Mouse (Mus musculus): ENCODE data around the gene Rab7.

The Rab7 gene

GRCm38 (mm10) chr6:88044577-88045405, at the start of gene Rab7:
Gene Rab7 (minus strand): TSS chr6:88045270.
- peak; percentile 84 for DNase-seq (ENCODE audit: low spot score)

DNA sequence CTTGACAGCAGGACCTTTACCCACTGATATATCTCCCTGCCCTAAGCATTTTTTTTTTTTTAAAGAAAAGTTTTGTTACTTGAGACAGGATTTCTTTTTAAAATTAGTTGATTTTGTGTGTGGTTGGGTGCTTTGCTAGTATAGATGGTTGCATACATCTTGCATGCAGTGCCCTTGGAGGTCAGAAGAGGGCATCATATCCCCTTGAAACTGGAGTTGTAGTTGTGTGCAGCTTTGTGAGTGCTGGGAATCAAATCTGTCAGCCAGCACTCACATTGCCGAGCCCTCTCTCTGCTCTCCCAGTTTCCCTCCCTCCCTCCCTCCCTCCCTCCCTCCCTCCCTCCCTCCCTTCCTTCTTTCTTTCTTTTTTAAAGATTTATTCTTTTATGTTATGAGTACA, 43.9 kb upstream of the Rab7 start:
- DNase-seq (ENCODE audit: low spot score) = no peak

- peak; percentile 98 for DNase-seq (ENCODE audit: low spot score)
Measured at GRCm38 (mm10) chr6:88084278-88085151, 39.4 kb upstream of the Rab7 start, which contains the start of gene Rpn1. Gene Rpn1 (plus strand): TSS chr6:88084482.

- no peak for DNase-seq (ENCODE audit: low spot score)
Measured at GRCm38 (mm10) chr6:88083672-88084071, 38.6 kb upstream of the Rab7 start.

DNA sequence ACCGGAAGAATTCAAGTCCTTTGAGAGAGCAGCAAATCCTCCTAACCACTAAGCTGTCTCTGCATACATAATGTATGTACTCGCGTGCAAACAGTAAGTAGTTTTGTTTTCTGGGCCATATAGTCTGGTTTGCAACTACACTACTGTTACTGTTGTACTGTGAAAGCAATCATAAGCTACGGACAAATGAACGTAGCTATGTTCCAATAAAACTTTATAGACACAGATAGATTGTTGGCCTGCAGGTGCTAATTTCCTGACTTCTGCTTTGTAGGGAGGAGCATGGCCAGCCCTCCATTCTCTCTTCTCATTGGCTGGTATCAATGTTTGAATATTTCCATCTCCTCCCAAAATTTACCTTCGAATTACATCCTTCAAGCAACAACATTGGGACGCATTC, 38.0 kb upstream of the Rab7 start:
- DNase-seq (ENCODE audit: low spot score) = no peak

DNA sequence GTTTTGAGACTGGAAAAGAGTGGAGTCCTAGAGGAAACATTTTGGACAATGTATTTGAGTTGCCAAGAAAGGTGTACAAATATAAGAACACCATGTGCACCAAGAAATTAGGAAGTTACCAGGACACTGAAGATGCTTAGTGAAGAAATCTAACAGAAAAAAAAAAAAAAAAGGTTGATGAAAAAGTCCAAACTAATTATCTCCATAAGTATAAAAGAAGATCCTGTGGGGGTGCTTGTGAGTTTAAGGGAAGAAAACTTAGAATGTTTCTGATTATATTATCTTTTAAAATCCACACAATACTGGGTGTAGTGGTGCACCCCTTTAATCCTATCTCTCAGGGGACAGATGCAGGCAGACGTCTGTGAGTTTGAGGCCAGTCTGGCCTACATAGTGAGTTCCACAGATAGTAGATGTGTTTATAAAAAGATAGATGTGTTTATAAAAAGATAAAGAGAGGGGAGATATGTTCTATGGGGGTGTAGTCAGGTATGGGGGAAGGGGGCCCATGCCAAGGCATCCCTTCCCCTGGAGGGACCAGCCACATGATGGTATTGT, 31.0 kb upstream of the Rab7 start:
- DNase-seq (ENCODE audit: low spot score) = no peak

GRCm38 (mm10) chr6:88074752-88075554, 29.9 kb upstream of the Rab7 start:
- DNase-seq (ENCODE audit: low spot score) = peak; percentile 81

- no peak for DNase-seq (ENCODE audit: low spot score)
Measured at GRCm38 (mm10) chr6:88071216-88071615, 26.1 kb upstream of the Rab7 start.

DNA sequence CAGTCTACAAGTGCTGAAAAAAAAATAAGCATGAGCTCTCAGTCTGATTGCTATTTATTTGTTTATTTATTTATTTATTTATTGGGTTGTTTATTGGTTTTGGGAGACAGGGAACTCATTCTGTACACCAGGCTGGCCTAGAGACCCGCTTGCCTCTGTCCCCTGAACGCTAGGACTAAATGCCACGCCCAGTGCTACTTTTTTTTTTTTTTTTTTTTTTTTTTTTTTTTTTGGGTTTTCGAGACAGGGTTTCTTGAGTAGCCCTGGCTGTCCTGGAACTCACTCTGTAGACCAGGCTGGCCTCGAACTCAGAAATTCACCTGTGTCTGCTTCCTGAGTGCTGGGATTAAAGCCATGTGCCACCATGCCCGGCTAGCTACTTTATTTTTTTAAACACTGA, 25.4 kb upstream of the Rab7 start:
- no peak for DNase-seq (ENCODE audit: low spot score)

DNA sequence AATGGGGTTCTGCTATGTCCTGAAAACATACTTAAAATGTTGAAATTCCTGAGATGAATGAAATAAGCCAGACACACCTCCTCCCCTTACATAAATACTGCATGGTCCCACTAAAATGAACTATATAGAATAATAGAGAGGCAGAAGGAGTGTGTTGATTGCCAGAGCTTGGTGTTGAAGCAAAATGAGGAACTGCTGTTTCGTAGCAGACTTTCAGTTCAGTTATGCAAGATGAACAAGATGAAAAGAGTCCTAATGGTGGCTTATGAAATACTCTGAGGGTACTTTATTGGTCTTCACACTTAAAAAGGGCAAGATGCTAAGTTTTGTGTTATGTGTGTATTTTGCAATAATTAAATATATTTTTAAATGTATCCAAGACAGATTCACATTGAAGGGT, 23.7 kb upstream of the Rab7 start:
- no peak for DNase-seq (ENCODE audit: low spot score)

DNA sequence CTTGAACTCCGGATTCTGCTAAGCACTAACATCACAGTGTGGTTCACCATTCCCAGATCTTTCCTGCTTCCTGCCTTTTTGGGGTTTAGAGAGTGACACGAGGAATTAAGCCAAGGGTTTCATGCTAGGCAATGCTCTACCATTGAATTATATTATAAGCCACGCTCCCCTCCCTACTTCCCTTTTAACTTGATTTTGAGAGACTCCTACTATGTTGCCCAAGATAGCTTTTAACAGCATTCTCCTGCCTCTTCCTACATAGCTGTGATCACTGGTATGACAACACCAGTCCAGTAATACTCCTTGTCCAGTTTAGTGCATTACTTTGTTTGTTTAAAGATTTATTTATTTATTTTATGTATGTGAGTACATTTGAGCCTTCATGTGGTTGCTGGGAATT, 22.7 kb upstream of the Rab7 start:
- DNase-seq (ENCODE audit: low spot score) = no peak

- DNase-seq (ENCODE audit: low spot score) = no peak
Measured at GRCm38 (mm10) chr6:88065968-88066367, 20.9 kb upstream of the Rab7 start.

DNA sequence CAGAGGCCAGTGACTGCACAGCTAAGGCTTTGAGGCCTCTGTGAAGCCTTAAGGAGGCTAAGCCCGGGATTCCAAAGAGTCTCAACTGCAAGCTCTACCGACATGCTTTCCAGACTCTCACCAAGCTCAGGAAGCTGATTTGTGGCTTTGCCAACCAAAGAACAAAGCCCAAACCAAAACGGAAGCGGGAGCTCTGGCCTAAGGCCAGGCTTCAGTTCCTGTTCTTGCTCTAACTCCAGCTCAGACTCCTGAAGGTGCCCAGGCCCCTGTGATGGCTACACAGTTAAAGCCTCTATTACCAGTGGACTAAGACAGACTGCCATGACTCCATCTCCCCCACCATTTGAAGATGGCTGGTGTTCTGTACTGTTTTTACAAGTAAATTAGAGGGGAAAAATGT, 20.0 kb upstream of the Rab7 start:
- no peak for DNase-seq (ENCODE audit: low spot score)

- no peak for DNase-seq (ENCODE audit: low spot score)
Measured at GRCm38 (mm10) chr6:88064072-88064642, 19.1 kb upstream of the Rab7 start.

- DNase-seq (ENCODE audit: low spot score) = no peak
Measured at GRCm38 (mm10) chr6:88062398-88062797, 17.3 kb upstream of the Rab7 start.

GRCm38 (mm10) chr6:88061406-88061805, 16.3 kb upstream of the Rab7 start:
- no peak for DNase-seq (ENCODE audit: low spot score)

GRCm38 (mm10) chr6:88060602-88061001, 15.5 kb upstream of the Rab7 start:
- DNase-seq (ENCODE audit: low spot score) = no peak

- DNase-seq (ENCODE audit: low spot score) = no peak
Measured at GRCm38 (mm10) chr6:88059903-88060302, 14.8 kb upstream of the Rab7 start.

GRCm38 (mm10) chr6:88056866-88057265, 11.8 kb upstream of the Rab7 start:
- no peak for DNase-seq (ENCODE audit: low spot score)

DNA sequence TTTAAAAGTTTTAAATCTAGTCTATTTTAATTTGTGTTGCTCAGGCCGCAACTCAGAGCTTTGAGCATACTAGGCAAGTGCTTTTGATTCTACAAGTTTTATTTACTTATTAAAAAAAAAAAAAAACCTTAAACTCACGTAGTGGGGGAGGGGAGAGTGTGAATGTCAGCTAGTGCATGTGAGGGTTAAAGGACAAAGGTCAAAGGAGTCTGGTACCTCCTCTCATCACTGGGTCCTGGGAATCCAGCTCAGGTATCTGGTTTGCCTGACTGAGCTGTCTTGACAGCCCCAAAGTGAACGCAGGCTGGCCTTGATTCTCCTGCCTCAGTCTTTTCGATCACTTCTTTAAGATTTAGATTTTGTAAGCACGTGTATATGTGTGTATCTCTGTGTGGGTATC, 10.6 kb upstream of the Rab7 start:
- no peak for DNase-seq (ENCODE audit: low spot score)

- no peak for DNase-seq (ENCODE audit: low spot score)
Measured at GRCm38 (mm10) chr6:88054081-88054835, 9.2 kb upstream of the Rab7 start.

All from ovary, postnatal 10 days (tissue).